Mouse (Mus musculus): Measurements from ENCODE around the gene Tmem259.

DNA sequence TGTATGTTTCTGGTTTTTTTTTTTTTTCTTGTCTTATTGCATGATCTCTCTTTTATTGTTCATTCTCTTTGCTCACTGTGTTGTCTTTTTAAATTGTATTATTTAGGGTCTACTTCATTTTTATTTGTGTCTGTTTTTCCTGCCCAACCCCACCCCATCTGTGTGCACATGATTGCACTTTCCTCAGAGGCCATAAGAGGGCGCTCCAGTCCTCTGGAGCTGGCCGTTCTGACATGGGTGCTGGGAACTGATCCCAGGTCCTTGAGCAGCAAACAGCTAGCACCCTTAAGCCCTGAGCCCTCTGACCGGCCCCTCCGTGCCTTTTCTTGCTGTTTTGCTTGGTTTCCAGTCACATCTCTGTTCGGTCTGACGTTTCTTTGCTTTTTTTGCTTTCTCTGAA, 7.4 kb upstream of the Tmem259 start:
- TF ChIP-seq CTCF (IDR thresholded peaks at IDR 0.05; ENCODE audit: control insufficient read depth, insufficient read depth, insufficient read length) = no peak
- TF ChIP-seq MAX (IDR thresholded peaks at IDR 0.05) = no peak
- TF ChIP-seq CEBPB (IDR thresholded peaks at IDR 0.05; ENCODE audit: low read depth) = no peak

All from C2C12 (cell line).